Mouse (Mus musculus) forebrain, embryonic 14.5 days (tissue): ENCODE measurements around the gene Ino80d. TPM values are rescaled to one million over a fixed set of nuclear protein-coding genes. Genes with fewer than 3 reads are reported as not detected.

Source experiments
- ATAC-seq: fragments of 200-750 bp; cut with Nextera tagmentation; 2 replicates; pipeline ENCODE4 v1.8.0; 2017; ENCODE audit warnings: mild to moderate bottlenecking, moderate library complexity
- DNase-seq: peaks from one replicate; pipeline ENCODE4 v3.0.0-alpha.2; 2015; ENCODE audit warnings: low spot score
- H3K27ac ChIP-seq: fragments of 300-500 bp; sonication (generic); 2 replicates; pipeline ENCODE4 v1.5.1; 2014; ENCODE audit warnings: low read depth, mild to moderate bottlenecking, control low read depth, low read length, moderate library complexity
- H3K27me3 ChIP-seq: fragments of 300-500 bp; sonication (generic); replicated peaks from 2 replicates; pipeline ENCODE4 v1.6.1; 2014; ENCODE audit warnings: low read length, control low read depth, mixed read lengths; ENCODE audit not compliant: control insufficient read depth, insufficient read depth
- H3K36me3 ChIP-seq: fragments of 300-500 bp; sonication (generic); 2 replicates; pipeline ENCODE4 v1.6.1; 2014; ENCODE audit warnings: low read length, control low read depth; ENCODE audit not compliant: control insufficient read depth, insufficient read depth
- H3K4me1 ChIP-seq: fragments of 300-500 bp; sonication (generic); 2 replicates; pipeline ENCODE4 v1.6.1; 2014; ENCODE audit warnings: antibody characterized with exemption, low read length, control low read depth; ENCODE audit not compliant: control insufficient read depth, insufficient read depth
- H3K4me2 ChIP-seq: fragments of 300-500 bp; sonication (generic); 2 replicates; pipeline ENCODE4 v1.6.1; 2014; ENCODE audit warnings: mild to moderate bottlenecking, control low read depth, low read length
- H3K4me3 ChIP-seq: fragments of 300-500 bp; sonication (generic); 2 replicates; pipeline ENCODE4 v1.5.1; 2014; ENCODE audit warnings: low read depth, low read length, control low read depth
- H3K9ac ChIP-seq: fragments of 300-500 bp; sonication (generic); 2 replicates; pipeline ENCODE4 v1.6.1; 2014; ENCODE audit warnings: mild to moderate bottlenecking, low read length, control low read depth, moderate library complexity
- H3K9me3 ChIP-seq: fragments of 300-500 bp; sonication (generic); replicated peaks from 2 replicates; pipeline ENCODE4 v1.6.1; 2016; ENCODE audit warnings: low read length, control low read depth, mixed read lengths; ENCODE audit not compliant: control insufficient read depth
- WGBS: fragments of 180-500 bp; shearing (Covaris S2); extraction: QIAGEN DNeasy Blood & Tissue Kit; methylation state at CpG from one replicate; pipeline ENCODE4 v1.1.7; 2014; 5-methylcytosine and 5-hydroxymethylcytosine counted together
- polyA plus RNA-seq: library from polyadenylated mRNA; unstranded; fragments of >200 nt; fragmentation: Nextera tagmentation; extraction: Ambion mirVana; gene quantifications from 2 replicates; pipeline ENCODE4 v1.2.1, GENCODE M21; 2014

Gene Ino80d
- polyA plus RNA-seq, 1 experiment from 2014 or later: 4.7 TPM

DNA sequence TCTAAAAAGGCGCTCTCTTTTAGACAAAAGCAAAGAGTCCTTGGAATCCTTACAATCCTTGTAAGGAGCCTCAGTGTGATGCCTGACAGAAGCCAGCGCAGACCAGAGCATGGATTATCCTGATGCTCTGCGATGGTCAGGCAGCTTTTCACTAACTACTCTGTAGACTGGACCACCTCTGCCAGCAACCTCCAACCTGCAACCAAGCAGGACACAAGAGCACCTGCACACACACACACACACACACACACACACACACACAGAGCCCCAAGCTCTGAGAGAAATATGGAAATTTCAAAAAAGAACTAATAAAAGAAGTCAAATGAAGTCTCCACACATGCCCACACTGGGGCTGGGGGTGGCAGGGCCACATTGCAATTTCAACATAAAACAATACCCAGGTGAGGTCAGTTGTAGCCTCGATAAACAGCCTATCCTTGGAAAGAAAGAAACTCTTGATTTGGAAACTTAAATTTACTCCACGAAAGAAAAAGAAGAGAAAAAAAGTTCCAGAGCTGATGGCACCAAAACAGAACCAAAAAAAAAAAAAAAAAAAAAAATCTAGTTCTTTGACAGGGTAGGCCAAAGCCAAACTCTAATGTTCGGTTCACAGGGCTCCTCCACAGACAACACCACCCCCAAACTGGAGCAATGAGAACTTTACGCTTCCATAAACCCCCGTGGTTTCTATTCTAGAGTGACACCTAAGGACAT, 2.2 kb downstream of the Ino80d start:
- Histone ChIP-seq H3K4me1 (peaks cover 22% of the 10 kb centered on the region), H3K27ac (peak overlapping the region; percentile 99; the same call in 1 of the 2 replicates)

DNA sequence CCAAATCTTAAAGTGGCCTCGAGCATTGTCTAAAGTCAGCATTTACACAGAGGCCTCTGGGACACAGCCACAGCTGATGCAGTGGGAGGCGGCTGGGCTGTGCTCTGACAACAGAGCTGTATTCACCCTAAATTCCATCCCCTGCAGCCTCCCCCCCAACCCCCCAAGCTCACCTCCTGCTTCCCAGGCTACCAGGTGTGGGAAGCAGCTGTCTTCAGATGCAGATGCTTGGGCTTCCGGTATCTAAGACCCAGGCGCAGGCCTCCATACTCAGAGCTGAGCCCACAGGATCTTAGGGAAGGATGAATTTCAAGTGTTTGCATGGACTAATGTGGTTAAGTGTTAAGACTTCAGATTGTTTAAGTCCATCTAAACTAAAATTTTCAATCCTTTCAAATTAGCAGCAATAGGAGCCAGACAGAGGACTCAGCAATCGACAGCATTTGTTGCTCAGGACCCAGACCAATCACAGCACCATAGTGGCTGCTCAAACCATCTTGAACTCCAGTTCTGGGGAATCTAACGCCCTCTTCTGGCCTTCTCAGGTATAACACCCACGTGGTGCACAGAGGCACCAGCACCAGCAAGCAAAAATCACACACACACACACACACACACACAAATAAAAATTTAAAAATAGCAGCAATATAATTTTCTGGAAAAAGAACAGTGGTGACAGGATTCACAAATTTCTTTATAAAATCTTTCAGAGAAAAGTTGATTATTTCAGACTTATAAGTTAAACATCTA, 3.8 kb downstream of the Ino80d start:
- H3K27ac ChIP-seq: no peak overlapping the region
- no peaks in the 10 kb centered on the region for H3K27me3 ChIP-seq
- peaks cover 18% of the 10 kb centered on the region for H3K4me1 ChIP-seq
- peak; percentile 27 for DNase-seq
- no peaks in the 10 kb centered on the region for H3K9me3 ChIP-seq
- no peak overlapping the region for H3K4me2 ChIP-seq
- 0 out of 2 replicates have a peak overlapping the region, but pooled peaks have one; percentile 9 for H3K9ac ChIP-seq
- no peaks in the 10 kb centered on the region for H3K36me3 ChIP-seq
- no peak for ATAC-seq
- no peak overlapping the region for H3K4me3 ChIP-seq
- 50% methylated on average over 7 of the region's 7 CpGs for WGBS

More for the DNA sequence above, 2.2 kb downstream of the Ino80d start:
- Histone ChIP-seq H3K36me3 (no peaks in the 10 kb centered on the region), H3K4me3 (peak overlapping the region; percentile 90), H3K4me2 (peak overlapping the region; percentile 83), H3K27me3 (no peaks in the 10 kb centered on the region), H3K9ac (peak overlapping the region; percentile 100), H3K9me3 (no peaks in the 10 kb centered on the region)
- ATAC-seq: no peak
- 39% methylated on average over 8 of the region's 8 CpGs for WGBS
- DNase-seq: no peak

DNA sequence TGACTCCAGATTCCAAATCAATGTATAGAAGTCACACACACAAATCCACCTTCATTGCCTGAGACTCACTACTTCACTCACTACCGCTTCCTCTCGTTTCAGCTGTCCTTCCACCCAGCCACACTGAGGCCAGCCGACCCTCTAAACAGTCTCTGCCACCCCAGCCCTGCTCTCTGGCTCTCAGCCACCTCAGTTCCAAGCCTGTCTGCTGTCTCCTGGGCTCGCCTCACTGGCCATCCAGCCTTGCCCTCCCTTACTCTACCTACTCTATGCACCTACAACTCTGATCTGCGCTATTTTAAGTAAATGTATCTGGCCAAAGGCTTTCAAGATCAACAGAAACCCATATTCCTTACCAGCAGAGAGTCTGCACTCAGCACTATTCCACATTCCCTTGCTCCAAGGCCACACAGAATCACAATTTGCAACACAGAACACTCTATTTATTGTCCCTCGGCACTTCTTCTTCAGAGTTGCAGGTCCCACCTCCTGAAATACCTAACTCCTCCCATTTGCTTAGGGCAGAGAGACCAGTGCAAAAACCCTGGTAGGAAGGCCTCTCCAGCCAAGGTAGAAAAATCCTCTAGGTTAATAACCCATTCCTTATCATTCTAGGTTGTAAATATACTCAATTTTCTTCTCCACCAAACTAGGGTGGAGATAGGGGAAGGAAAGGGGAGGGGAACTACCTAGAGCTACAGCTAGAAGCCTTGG, 6.7 kb downstream of the Ino80d start:
- H3K4me3 ChIP-seq: no peak overlapping the region
- no peak for ATAC-seq
- peaks cover 10% of the 10 kb centered on the region for H3K4me1 ChIP-seq
- no peak overlapping the region for H3K9ac ChIP-seq
- H3K27me3 ChIP-seq: no peaks in the 10 kb centered on the region
- no peak overlapping the region for H3K27ac ChIP-seq
- H3K9me3 ChIP-seq: no peaks in the 10 kb centered on the region
- WGBS: 85% methylated on average over 6 of the region's 6 CpGs
- DNase-seq: no peak
- no peak overlapping the region for H3K4me2 ChIP-seq
- peaks cover 13% of the 10 kb centered on the region for H3K36me3 ChIP-seq

DNA sequence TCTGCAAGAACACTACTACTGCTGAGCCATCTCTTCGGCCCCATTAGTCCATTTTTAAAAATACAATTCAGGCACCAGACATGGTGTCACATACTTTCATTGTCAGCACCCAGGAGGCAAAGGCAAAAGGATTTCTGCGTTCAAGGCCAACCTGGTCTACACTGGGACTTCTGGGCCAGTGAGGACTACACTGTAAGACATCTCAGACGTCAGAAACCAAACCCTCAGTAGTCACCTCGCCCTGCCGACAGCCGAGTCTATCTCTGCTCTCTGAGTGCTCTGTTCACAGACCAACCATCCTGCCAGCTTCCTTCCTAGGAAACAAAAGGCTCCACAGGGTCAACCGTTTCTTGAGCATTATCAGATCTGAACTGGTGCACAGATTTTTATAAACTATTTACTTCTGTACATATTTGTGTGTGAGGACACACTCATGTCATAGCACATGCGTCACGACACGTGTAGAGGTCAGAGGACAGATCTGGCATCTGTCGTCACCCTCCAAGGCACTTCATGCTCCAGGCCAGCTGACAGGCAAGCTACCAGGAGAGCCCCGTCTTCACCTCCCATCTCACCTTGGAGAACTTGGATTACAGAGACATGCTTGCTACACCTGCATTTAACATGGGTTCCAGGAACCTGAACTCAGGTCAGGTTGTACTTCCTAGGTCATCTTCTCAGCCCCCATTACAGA, 11.6 kb downstream of the Ino80d start:
- Histone ChIP-seq H3K27me3 (no peaks in the 10 kb centered on the region), H3K4me1 (no peaks in the 10 kb centered on the region), H3K9ac (no peak overlapping the region), H3K9me3 (no peaks in the 10 kb centered on the region), H3K36me3 (peaks cover 43% of the 10 kb centered on the region), H3K4me3 (no peak overlapping the region), H3K27ac (no peak overlapping the region), H3K4me2 (no peak overlapping the region)
- ATAC-seq (no peak), DNase-seq (no peak)
- 94% methylated on average over 12 of the region's 12 CpGs for whole genome bisulfite sequencing

DNA sequence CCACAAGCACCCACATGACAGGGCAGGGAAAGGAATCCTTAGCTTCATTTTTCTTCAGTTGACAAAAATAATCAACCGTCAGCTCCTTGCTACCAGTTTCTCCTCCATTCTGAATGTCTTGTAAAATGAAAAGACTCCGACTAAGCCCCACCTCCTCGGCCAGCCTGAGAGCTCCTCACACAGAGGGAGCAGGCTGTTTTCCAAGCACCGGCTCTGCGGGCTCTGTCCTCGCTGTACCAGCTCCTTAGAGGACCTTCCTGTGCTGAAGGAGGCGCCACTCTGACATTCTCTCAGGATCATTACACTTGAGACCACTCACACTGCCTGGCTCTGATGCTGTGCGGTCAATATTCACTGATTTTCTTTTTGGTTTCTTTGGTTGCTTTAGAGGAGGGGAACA, 14.3 kb downstream of the Ino80d start:
- 91% methylated on average over 8 of the region's 8 CpGs for WGBS

DNA sequence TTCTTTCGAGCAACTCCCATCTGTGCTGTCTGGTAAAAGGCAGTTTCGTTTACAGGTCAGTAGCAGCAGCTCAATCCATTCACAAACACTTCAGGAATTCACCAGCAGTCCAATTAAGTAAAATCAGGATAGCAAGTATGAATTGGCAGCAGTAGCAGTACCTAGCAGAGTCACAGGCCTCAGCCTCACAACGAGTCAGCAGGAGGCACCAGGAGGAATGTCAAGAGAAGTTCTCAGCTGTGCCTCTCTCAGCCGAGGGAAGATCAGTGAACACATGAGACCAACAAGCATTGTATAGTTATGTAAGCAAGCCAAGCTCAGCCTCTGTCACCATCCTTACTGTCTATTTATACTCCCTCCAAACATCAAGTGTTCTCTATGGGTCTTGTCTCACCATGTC, 15.6 kb downstream of the Ino80d start:
- DNase-seq (no peak), ATAC-seq (no peak)
- H3K36me3 ChIP-seq: peaks cover 57% of the 10 kb centered on the region
- 89% methylated on average over 4 of the region's 4 CpGs for WGBS
- H3K4me3 ChIP-seq: no peak overlapping the region
- H3K27ac ChIP-seq: no peak overlapping the region
- no peaks in the 10 kb centered on the region for H3K9me3 ChIP-seq
- H3K9ac ChIP-seq: no peak overlapping the region
- no peaks in the 10 kb centered on the region for H3K27me3 ChIP-seq
- no peak overlapping the region for H3K4me2 ChIP-seq
- H3K4me1 ChIP-seq: no peaks in the 10 kb centered on the region

More for the DNA sequence above, 14.3 kb downstream of the Ino80d start:
- Histone ChIP-seq H3K4me2 (no peak overlapping the region), H3K4me3 (no peak overlapping the region), H3K27me3 (no peaks in the 10 kb centered on the region), H3K4me1 (no peaks in the 10 kb centered on the region), H3K9me3 (no peaks in the 10 kb centered on the region), H3K27ac (no peak overlapping the region), H3K9ac (no peak overlapping the region), H3K36me3 (peaks cover 51% of the 10 kb centered on the region)
- DNase-seq (no peak), ATAC-seq (no peak)

DNA sequence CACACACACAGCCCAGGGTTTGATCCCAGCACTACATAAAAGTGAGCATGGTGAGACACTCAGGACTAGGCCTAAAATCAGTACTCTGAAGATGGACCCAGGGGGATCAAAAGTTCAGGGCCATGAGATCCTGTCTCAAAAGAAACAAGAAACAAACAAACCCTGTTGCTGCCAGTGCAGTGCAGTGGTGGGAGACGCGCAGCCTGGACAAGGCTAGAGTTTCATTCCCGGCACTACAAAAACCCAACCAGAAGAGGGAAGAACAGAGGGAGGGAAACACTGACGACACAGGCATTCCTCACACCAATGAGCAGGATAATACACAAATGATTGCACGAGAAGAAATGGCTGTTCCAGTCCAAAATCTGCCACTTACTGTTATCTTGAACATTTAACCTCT, 18.4 kb downstream of the Ino80d start:
- no peak for ATAC-seq
- H3K27ac ChIP-seq: no peak overlapping the region
- H3K4me3 ChIP-seq: no peak overlapping the region
- H3K4me2 ChIP-seq: no peak overlapping the region
- no peaks in the 10 kb centered on the region for H3K27me3 ChIP-seq
- WGBS: 90% methylated on average over 5 of the region's 5 CpGs
- DNase-seq: no peak
- peaks cover 60% of the 10 kb centered on the region for H3K36me3 ChIP-seq
- H3K9me3 ChIP-seq: no peaks in the 10 kb centered on the region
- no peak overlapping the region for H3K9ac ChIP-seq
- H3K4me1 ChIP-seq: no peaks in the 10 kb centered on the region

DNA sequence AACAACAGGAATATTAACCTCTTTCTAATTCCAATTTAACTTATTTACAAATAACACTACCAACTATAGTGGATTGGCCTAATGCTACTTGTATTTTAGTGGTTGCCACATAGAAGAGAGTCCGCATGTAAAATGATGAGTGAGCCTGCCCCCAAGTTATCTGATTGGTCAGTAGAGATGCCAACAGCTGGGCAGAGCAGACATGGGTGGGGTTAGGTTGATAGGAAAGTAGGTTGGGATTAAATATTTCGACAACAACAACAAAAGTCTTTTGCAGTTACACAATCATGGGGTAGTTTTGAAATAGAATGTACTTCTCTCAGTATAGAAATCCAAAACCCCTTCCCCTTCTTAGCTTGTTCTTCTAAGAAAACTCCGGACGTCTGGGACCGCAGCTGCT, 24.7 kb downstream of the Ino80d start:
- no peaks in the 10 kb centered on the region for H3K9me3 ChIP-seq
- H3K9ac ChIP-seq: no peak overlapping the region
- no peak overlapping the region for H3K4me2 ChIP-seq
- H3K27ac ChIP-seq: no peak overlapping the region
- H3K4me1 ChIP-seq: no peaks in the 10 kb centered on the region
- H3K27me3 ChIP-seq: no peaks in the 10 kb centered on the region
- peaks cover 70% of the 10 kb centered on the region for H3K36me3 ChIP-seq
- 90% methylated on average over 5 of the region's 5 CpGs for WGBS
- ATAC-seq (no peak), DNase-seq (no peak)
- no peak overlapping the region for H3K4me3 ChIP-seq
